Mouse (Mus musculus): ENCODE data around the gene Gm13275.
"Not testable (repeated sequence)": the region's sequence is repeated elsewhere in the genome, so short reads cannot be mapped to it uniquely, and the experiment has no call there.

Gm13275 gene

GRCm38 (mm10) chr4:88793936-88794675, at the start of gene Gm13275:
Gene Gm13275, plus strand, starts transcription at chr4:88794487.
- peak; percentile 61 for DNase-seq

DNA sequence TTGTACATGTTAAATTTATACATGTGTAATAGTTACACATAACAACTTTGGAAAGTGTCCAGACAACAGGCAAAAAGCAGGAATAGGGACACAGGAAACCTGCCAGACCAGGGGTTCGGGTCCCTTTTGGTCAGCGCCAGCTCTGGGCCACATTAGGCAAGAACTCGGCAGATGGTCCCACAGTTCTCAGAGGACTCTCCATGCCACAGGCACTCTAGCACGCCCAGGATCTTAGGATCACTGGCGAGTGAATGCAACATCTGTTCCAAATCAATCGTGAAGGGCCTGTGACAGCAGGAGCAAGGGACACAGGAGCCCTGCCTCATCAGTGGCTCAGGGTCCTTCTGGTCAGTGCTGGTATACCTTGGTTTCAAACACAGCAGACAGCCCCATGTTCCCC, 44.4 kb upstream of the Gm13275 start:
- no peak for DNase-seq

- DNase-seq, result peak; percentile 62
These were observed 39.4 kb upstream of the Gm13275 start, which contains the start of gene Gm13271 for GRCm38 (mm10) chr4:88754818-88755340. Gene Gm13271, plus strand, starts transcription at chr4:88754868.

DNA sequence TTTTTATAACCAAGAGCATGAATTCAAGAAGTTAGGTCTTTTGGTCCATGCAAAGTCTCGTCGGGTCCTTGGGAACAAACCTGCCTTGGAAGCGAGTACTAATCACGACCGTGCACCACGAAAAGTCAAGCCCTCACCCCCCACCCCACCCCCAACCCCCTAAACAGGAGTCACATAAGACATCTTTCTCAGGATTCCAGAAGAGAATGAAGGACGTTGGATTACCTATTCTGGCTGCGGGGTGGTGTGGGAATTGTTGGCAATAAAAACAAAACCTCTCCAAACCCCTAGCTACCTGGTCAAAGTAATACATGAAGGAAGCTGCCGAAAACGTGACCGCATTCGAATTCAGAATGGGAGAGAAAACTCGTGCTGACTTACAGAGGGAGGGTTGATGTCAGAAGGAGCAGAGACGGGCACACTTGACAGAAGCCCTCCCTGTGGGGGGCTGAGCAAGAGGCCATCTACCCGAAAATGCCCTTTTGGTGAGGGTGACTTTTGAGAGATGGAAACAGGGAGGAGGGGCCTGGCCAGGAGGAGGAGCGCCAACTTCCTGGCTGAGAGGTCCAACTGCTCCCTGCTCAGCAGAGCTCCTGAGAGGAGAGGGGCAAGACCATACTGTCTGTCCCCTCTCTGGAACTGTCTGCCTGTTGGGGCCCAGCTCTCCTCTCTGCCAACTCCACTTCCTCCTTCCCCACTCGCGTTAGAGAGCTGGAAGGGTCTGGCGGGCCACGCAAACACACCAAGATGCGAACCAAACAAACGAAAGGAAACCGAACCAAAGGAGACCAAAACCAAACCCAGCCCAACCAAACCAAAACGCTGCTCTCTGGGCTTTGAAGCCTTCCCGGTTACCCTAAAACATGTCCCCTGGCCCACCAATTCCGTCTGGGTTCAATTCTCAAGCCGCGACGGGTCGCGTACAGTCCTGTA, 37.4 kb upstream of the Gm13275 start:
- DNase-seq, result not testable (repeated sequence)

GRCm38 (mm10) chr4:88757628-88758031, 36.7 kb upstream of the Gm13275 start:
- DNase-seq, result peak; percentile 90

GRCm38 (mm10) chr4:88758751-88759150, 35.5 kb upstream of the Gm13275 start:
- DNase-seq, result not testable (repeated sequence)

DNA sequence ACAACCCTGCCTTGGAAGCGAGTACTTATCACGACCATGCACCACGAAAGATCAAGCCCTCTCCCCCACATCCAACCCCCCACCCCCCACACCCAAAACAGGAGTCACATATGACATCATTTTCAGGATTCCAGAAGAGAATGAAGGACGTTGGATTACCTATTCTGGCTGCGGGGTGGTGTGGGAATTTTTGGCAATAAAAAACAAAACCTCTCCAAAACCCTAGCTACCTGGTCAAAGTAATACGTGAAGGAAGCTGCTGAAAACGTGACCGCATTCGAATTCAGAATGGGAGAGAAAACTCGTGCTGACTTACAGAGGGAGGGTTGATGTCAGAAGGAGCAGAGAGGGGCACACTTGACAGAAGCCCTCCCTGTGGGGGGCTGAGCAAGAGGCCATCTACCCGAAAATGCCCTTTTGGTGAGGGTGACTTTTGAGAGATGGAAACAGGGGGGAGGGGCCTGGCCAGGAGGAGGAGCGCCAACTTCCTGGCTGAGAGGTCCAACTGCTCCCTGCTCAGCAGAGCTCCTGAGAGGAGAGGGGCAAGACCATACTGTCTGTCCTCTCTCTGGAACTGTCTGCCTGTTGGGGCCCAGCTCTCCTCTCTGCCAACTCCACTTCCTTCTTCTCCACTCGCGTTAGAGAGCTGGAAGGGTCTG, 34.5 kb upstream of the Gm13275 start, which contains the start of gene Gm13283:
Gm13283 (plus strand) TSS at position 510 of the 659 bp plus-strand sequence.
- not testable (repeated sequence) for DNase-seq

GRCm38 (mm10) chr4:88760431-88760830, 33.9 kb upstream of the Gm13275 start:
- peak; percentile 37 for DNase-seq

DNA sequence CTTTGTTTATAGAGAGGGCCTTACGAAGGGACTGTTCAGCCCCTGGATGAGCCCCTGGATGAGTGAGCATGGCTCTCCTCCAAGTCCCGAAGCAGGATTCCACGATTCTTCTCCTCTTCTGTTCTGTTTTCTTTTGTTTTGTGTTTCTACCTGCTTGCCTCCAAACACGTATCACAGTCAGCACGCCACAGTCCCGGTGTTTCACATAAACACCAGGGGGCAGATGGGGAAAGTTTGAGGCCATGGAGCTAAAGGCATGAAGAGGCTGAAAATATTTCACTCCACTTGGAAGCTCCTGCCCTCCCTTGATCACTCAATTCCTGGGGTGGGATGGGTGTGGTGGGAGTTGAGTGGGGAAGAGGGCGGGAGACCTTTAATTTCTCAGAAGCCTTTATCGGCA, 32.5 kb upstream of the Gm13275 start:
- DNase-seq, result peak; percentile 63

DNA sequence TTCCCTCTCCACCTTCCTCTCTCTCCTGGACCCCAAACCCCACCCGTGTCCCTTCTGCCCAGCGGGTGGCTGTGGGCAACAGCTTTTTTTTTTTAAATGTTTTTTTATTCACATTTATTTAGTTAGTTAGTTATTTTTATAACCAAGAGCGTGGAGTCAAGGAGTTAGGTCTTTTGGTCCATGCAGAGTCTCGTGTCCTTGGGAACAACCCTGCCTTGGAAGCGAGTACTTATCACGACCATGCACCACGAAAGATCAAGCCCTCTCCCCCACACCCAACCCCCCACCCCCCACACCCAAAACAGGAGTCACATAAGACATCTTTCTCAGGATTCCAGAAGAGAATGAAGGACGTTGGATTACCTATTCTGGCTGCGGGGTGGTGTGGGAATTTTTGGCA, 31.9 kb upstream of the Gm13275 start:
- not testable (repeated sequence) for DNase-seq

DNA sequence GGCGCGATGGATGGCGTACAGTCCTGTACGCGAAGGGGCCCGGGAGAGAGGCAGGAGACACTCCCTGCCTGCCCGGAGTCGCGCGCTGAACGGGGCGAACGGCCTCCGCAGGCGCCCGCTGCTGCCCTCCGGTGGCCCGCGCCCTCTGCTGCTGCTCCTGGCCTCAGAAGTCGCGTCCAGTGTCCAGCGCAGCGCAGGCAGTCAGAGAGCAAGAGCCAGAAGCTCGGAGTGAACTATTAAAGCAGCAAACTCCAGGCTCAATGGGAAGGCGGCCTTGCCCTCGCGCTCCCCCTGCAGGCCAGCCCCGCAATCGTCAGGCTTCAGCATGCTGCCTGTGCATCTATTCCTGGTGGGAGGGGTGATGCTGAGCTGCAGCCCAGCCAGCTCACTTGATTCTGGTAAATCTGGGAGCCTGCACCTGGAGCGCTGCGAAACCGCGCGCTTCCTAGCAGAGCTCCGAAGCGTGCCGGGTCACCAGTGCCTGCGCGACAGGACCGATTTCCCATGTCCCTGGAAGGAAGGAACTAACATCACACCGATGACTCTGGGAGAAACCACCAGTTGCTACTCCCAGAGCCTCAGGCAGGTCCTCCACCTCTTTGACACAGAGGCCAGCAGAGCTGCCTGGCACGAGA, 30.8 kb upstream of the Gm13275 start:
- DNase-seq, result not testable (repeated sequence)

- DNase-seq, result not testable (repeated sequence)
These were observed 20.8 kb upstream of the Gm13275 start, which contains the start of gene Gm13290 for GRCm38 (mm10) chr4:88773534-88773933. Gene Gm13290, plus strand, starts transcription at chr4:88773834.

GRCm38 (mm10) chr4:88776622-88777021, 17.7 kb upstream of the Gm13275 start, which contains the start of gene Gm13289:
Gene Gm13289, plus strand, starts transcription at chr4:88776922.
- DNase-seq, result not testable (repeated sequence)

GRCm38 (mm10) chr4:88779550-88779949, 14.7 kb upstream of the Gm13275 start, which contains the start of gene Gm13272:
Gene Gm13272, plus strand, starts transcription at chr4:88779850.
- not testable (repeated sequence) for DNase-seq

DNA sequence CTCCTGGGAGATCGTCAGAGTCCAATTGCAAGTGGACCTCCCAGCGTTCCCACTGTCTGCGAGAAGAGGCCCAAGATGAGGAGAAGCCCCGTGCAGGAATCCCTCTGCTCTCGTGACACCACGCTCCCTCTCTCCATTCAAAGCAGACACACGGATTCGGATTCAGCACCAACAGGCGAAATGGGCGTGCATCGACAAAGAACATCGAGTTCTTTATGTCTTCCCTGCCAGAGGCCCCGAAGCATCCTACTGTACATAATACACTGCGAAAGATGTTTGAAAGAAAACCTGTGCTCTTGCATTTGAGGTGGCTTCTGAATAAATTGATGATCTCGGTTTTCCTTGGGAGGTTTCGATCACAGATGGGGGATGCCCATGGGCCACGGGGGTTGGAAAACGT, 14.0 kb upstream of the Gm13275 start:
- DNase-seq, result not testable (repeated sequence)

GRCm38 (mm10) chr4:88781831-88782230, 12.5 kb upstream of the Gm13275 start, which contains the start of gene Ifnz:
Gene Ifnz, plus strand, starts transcription at chr4:88782131.
- not testable (repeated sequence) for DNase-seq

DNA sequence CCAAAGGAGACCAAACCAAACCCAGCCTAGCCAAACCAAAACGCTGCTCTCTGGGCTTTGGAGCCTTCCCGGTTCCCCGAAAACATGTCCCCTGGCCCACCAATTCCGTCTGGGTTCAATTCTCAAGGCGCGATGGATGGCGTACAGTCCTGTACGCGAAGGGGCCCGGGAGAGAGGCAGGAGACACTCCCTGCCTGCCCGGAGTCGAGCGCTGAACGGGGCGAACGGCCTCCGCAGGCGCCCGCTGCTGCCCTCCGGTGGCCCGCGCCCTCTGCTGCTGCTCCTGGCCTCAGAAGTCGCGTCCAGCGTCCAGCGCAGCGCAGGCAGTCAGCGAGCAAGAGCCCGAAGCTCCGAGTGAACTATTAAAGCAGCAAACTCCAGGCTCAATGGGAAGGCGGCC, 12.0 kb upstream of the Gm13275 start:
- DNase-seq, result not testable (repeated sequence)

DNA sequence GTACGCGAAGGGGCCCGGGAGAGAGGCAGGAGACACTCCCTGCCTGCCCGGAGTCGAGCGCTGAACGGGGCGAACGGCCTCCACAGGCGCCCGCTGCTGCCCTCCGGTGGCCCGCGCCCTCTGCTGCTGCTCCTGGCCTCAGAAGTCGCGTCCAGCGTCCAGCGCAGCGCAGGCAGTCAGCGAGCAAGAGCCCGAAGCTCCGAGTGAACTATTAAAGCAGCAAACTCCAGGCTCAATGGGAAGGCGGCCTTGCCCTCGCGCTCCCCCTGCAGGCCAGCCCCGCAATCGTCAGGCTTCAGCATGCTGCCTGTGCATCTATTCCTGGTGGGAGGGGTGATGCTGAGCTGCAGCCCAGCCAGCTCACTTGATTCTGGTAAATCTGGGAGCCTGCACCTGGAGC, 8.9 kb upstream of the Gm13275 start, which contains the start of gene Gm13276:
Gm13276 (plus strand) TSS at position 301 of the 400 bp plus-strand sequence.
- DNase-seq, result not testable (repeated sequence)

- DNase-seq, result peak; percentile 56
These were observed 5.9 kb upstream of the Gm13275 start, which contains the start of gene Gm13277 for GRCm38 (mm10) chr4:88788402-88788801. Gene Gm13277, plus strand, starts transcription at chr4:88788632.

GRCm38 (mm10) chr4:88791250-88791649, 3.0 kb upstream of the Gm13275 start, which contains the start of gene Gm13278:
Gene Gm13278, plus strand, starts transcription at chr4:88791550.
- DNase-seq, result not testable (repeated sequence)

- not testable (repeated sequence) for DNase-seq
These were observed 2.8 kb downstream of the Gm13275 start, which contains the start of gene Gm13279 for GRCm38 (mm10) chr4:88797097-88797496. Gene Gm13279, plus strand, starts transcription at chr4:88797397.
